Mouse (Mus musculus) CH12.LX (cell line): ENCODE measurements around the gene Tbca.

Experiments used
- EP300 ChIP-seq: IDR thresholded peaks from 2 replicates; pipeline ENCODE4 v1.6.1; 2011; ENCODE audit warnings: low read length, improper control_type of control experiment
- KAT2A ChIP-seq: IDR thresholded peaks from 2 replicates; pipeline ENCODE4 v1.6.1; 2012; ENCODE audit warnings: low read length, improper control_type of control experiment, inconsistent platforms; ENCODE audit not compliant: insufficient replicate concordance
- MAX ChIP-seq: IDR thresholded peaks from 2 replicates; pipeline ENCODE4 v1.6.1; 2011; ENCODE audit warnings: low read length, improper control_type of control experiment
- POLR2A ChIP-seq: IDR thresholded peaks from 2 replicates; pipeline ENCODE4 v1.6.1; 2011; ENCODE audit warnings: low read depth, mild to moderate bottlenecking, improper control_type of control experiment, low read length
- USF1 ChIP-seq: IDR thresholded peaks from 2 replicates; pipeline ENCODE4 v1.6.1; 2014; ENCODE audit warnings: low read depth, mild to moderate bottlenecking, inconsistent platforms, low read length, improper control_type of control experiment
- ZC3H11A ChIP-seq: IDR thresholded peaks from 2 replicates; pipeline ENCODE4 v1.6.1; 2012; ENCODE audit warnings: low read depth, mild to moderate bottlenecking, inconsistent platforms, low read length, improper control_type of control experiment

DNA sequence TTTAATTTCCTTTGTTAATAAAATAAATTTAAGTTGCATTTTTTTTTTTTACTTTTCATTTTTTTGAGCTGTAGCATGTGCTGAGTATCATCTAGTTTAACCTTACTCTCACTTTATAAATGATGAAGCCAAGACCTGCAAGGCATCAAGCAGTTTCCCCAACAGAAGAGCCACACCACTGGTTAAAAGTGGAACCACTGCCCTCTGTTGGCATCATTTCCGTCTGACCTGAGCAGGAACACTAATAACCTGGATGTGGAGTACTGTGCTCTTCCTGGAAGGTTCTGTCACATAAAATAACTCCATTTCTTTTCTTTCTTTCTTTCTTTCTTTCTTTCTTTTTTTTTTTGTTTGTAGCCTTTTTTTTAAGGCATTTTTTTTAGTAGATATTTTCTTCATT is 21.0 kb downstream of the Tbca start:
- TF ChIP-seq ZC3H11A, result no peak
- TF ChIP-seq USF1, result no peak
- TF ChIP-seq POLR2A, result no peak
- no peak for TF ChIP-seq KAT2A
- TF ChIP-seq EP300, result no peak
- TF ChIP-seq MAX, result no peak
